Mouse (Mus musculus): ENCODE results near the gene Dbndd1. TPM values are rescaled to one million over a fixed set of nuclear protein-coding genes. Genes with fewer than 3 reads are reported as not detected.

Dbndd1 gene
- total and polyA plus RNA-seq, 2 experiments: not detected

GRCm38 (mm10) chr8:123467476-123467875, 47.8 kb downstream of the Dbndd1 start:
- WGBS: 69% methylated on average over 3 of the region's 3 CpGs
- H3K36me3 ChIP-seq (ENCODE audit: control insufficient read depth, insufficient read depth, low read length): 0 out of 2 replicates have a peak, but pooled peaks cover 1% of the 10 kb centered on the region
- H3K9ac ChIP-seq (ENCODE audit: low read depth, low read length): no peak overlapping the region
- H3K27ac ChIP-seq (replicated peaks; ENCODE audit: insufficient read depth, low read depth, low read length): no peak overlapping the region
- H3K4me1 ChIP-seq (ENCODE audit: control insufficient read depth, insufficient read depth, low read length): peaks cover 4% of the 10 kb centered on the region
- no peaks in the 10 kb centered on the region for H3K27me3 ChIP-seq (ENCODE audit: control insufficient read depth, insufficient read depth, low read length)
- TF ChIP-seq CTCF (IDR thresholded peaks at IDR 0.05; ENCODE audit: low read depth, low read length): no peak
- TF ChIP-seq POLR2A (IDR thresholded peaks at IDR 0.05; ENCODE audit: extremely low read depth, insufficient read depth, low read length): no peak
- H3K4me3 ChIP-seq (ENCODE audit: insufficient read depth, low read depth, low read length): no peak overlapping the region
- DNase-seq (ENCODE audit: extremely low read depth, low read depth, low spot score): no peak
- H3K79me2 ChIP-seq (ENCODE audit: control insufficient read depth, insufficient read depth, low read length): no peaks in the 10 kb centered on the region

- no peak overlapping the region for H3K27ac ChIP-seq (replicated peaks; ENCODE audit: insufficient read depth, low read depth, low read length)
- no peak overlapping the region for H3K9ac ChIP-seq (ENCODE audit: low read depth, low read length)
- DNase-seq (ENCODE audit: extremely low read depth, low read depth, low spot score): no peak
- TF ChIP-seq POLR2A (IDR thresholded peaks at IDR 0.05; ENCODE audit: extremely low read depth, insufficient read depth, low read length) (no peak), CTCF (IDR thresholded peaks at IDR 0.05; ENCODE audit: low read depth, low read length) (no peak)
- 86% methylated on average over 4 of the region's 4 CpGs for WGBS
- H3K36me3 ChIP-seq (ENCODE audit: control insufficient read depth, insufficient read depth, low read length): peaks cover 11% of the 10 kb centered on the region
- no peaks in the 10 kb centered on the region for H3K27me3 ChIP-seq (ENCODE audit: control insufficient read depth, insufficient read depth, low read length)
- peaks cover 4% of the 10 kb centered on the region for H3K4me1 ChIP-seq (ENCODE audit: control insufficient read depth, insufficient read depth, low read length)
- H3K79me2 ChIP-seq (ENCODE audit: control insufficient read depth, insufficient read depth, low read length): no peaks in the 10 kb centered on the region
- H3K4me3 ChIP-seq (ENCODE audit: insufficient read depth, low read depth, low read length): no peak overlapping the region
Measured at GRCm38 (mm10) chr8:123463651-123464050, 51.6 kb downstream of the Dbndd1 start.

Other genes with a start within 250 kb of the Dbndd1 start
- 0.94 and 1.8 TPM in 2 replicates for gene Fanca, start 196.9 kb downstream of the Dbndd1 start, total RNA-seq (2014; rRNA removed)
- gene Fanca, start 196.9 kb downstream of the Dbndd1 start, polyA plus RNA-seq (2012; rRNA removed): 0.88 and 1.1 TPM in 2 replicates
- under 0.01 and 0.07 TPM in 2 replicates for gene Spire2, start 182.8 kb downstream of the Dbndd1 start, total RNA-seq (2014; rRNA removed)
- 0.13 TPM in 1 of 2 replicates, not detected in the other for gene Spire2, start 182.8 kb downstream of the Dbndd1 start, polyA plus RNA-seq (2012; rRNA removed)
- 86.7 and 94.3 TPM in 2 replicates for gene Tcf25, start 141.7 kb downstream of the Dbndd1 start, total RNA-seq (2014; rRNA removed)
- gene Tcf25, start 141.7 kb downstream of the Dbndd1 start, polyA plus RNA-seq (2012; rRNA removed): 83.8 and 117 TPM in 2 replicates
- not detected in 2 replicates for gene Mc1r, start 108.4 kb downstream of the Dbndd1 start, total RNA-seq (2014; rRNA removed)
- gene Mc1r, start 108.4 kb downstream of the Dbndd1 start, polyA plus RNA-seq (2012; rRNA removed): not detected in 2 replicates
- gene Tubb3, start 104.0 kb downstream of the Dbndd1 start, total RNA-seq (2014; rRNA removed): 0.67 TPM in 1 of 2 replicates, not detected in the other
- not detected in 2 replicates for gene Tubb3, start 104.0 kb downstream of the Dbndd1 start, polyA plus RNA-seq (2012; rRNA removed)
- gene Def8, start 91.9 kb downstream of the Dbndd1 start, total RNA-seq (2014; rRNA removed): 20.5 and 20.6 TPM in 2 replicates
- gene Def8, start 91.9 kb downstream of the Dbndd1 start, polyA plus RNA-seq (2012; rRNA removed): 32.2 and 33.5 TPM in 2 replicates
- gene Afg3l1, start 37.6 kb downstream of the Dbndd1 start, total RNA-seq (2014; rRNA removed): 22.8 and 26.0 TPM in 2 replicates
- gene Afg3l1, start 37.6 kb downstream of the Dbndd1 start, polyA plus RNA-seq (2012; rRNA removed): 36.3 and 37.8 TPM in 2 replicates
- 1.8 TPM in 2 replicates for gene Gas8, start 3.4 kb upstream of the Dbndd1 start, total RNA-seq (2014; rRNA removed)
- gene Gas8, start 3.4 kb upstream of the Dbndd1 start, polyA plus RNA-seq (2012; rRNA removed): 1.4 and 1.6 TPM in 2 replicates
- gene Rhou, start 138.5 kb upstream of the Dbndd1 start, total RNA-seq (2014; rRNA removed): 25.6 and 41.1 TPM in 2 replicates
- 34.1 and 38.6 TPM in 2 replicates for gene Rhou, start 138.5 kb upstream of the Dbndd1 start, polyA plus RNA-seq (2012; rRNA removed)

Data from liver, adult 2 months (tissue).